Mouse (Mus musculus) cortical plate, adult 2 months (tissue): ENCODE data around the gene Gm9736. TPM values are rescaled to one million over a fixed set of nuclear protein-coding genes. Genes with fewer than 3 reads are reported as not detected.
"Not testable (repeated sequence)": the region's sequence is repeated elsewhere in the genome, so short reads cannot be mapped to it uniquely, and the experiment has no call there.

Source experiments
- H3K27ac ChIP-seq: fragments of 200-500 bp; 2 replicates; pipeline ENCODE4 v1.5.1; 2012; ENCODE audit warnings: low read length, control low read depth, inconsistent platforms; ENCODE audit not compliant: insufficient read depth
- H3K4me1 ChIP-seq: fragments of 200-500 bp; 2 replicates; pipeline ENCODE4 v1.6.1; 2011; ENCODE audit warnings: low read length; ENCODE audit not compliant: control insufficient read depth, insufficient read depth
- H3K4me3 ChIP-seq: fragments of 200-500 bp; 2 replicates; pipeline ENCODE4 v1.5.1; 2011; ENCODE audit warnings: mild to moderate bottlenecking, low read length, control low read depth; ENCODE audit not compliant: insufficient read depth
- CTCF ChIP-seq: fragments of 200-500 bp; IDR thresholded peaks from 2 replicates; pipeline ENCODE4 v1.5.1; 2011; ENCODE audit warnings: mild to moderate bottlenecking, control low read depth, low read length; ENCODE audit not compliant: insufficient read depth; ENCODE audit errors: extremely low read depth
- POLR2A ChIP-seq: fragments of 200-500 bp; IDR thresholded peaks from 2 replicates; pipeline ENCODE4 v1.6.1; 2011; ENCODE audit warnings: mild to moderate bottlenecking, low read length, control low read depth; ENCODE audit not compliant: insufficient read depth; ENCODE audit errors: extremely low read depth
- polyA plus RNA-seq: library from polyadenylated mRNA; depleted of rRNA; stranded (reverse); fragments of >200 nt; gene quantifications from 2 replicates; pipeline ENCODE4 v1.2.3, GENCODE M21; 2012

Gm9736 gene
- polyA plus RNA-seq, 1 experiment = not detected

- no peaks in the 10 kb centered on the region for H3K4me1 ChIP-seq
- H3K27ac ChIP-seq = no peak overlapping the region; the same call in 1 of the 2 replicates
- TF ChIP-seq POLR2A (no peak), CTCF (no peak)
- no peak overlapping the region for H3K4me3 ChIP-seq
These were observed 18.6 kb upstream of the Gm9736 start for GRCm38 (mm10) chr10:77769727-77770126.

- H3K4me3 ChIP-seq, H3K4me1 ChIP-seq: not testable (repeated sequence)
These were observed 8.4 kb upstream of the Gm9736 start, which contains the start of gene Gm3233 for GRCm38 (mm10) chr10:77759582-77759981. Gene Gm3233, minus strand, starts transcription at chr10:77759682.

GRCm38 (mm10) chr10:77753448-77753847 lies 2.3 kb upstream of the Gm9736 start:
- Histone ChIP-seq H3K4me1 (no peaks in the 10 kb centered on the region), H3K27ac (no peak overlapping the region), H3K4me3 (no peak overlapping the region)
- no peak for TF ChIP-seq CTCF
- TF ChIP-seq POLR2A = no peak

More at GRCm38 (mm10) chr10:77759582-77759981, 8.4 kb upstream of the Gm9736 start, which contains the start of gene Gm3233:
- not testable (repeated sequence) for H3K27ac ChIP-seq

GRCm38 (mm10) chr10:77752312-77752711 lies 1.2 kb upstream of the Gm9736 start:
- not testable (repeated sequence) for H3K4me3 ChIP-seq, H3K4me1 ChIP-seq, H3K27ac ChIP-seq

- not testable (repeated sequence) for H3K4me3 ChIP-seq, H3K27ac ChIP-seq, H3K4me1 ChIP-seq
These were observed 468 bp downstream of the Gm9736 start for GRCm38 (mm10) chr10:77750686-77751085.

GRCm38 (mm10) chr10:77741924-77742688 lies 9.0 kb downstream of the Gm9736 start, which contains the start of gene Gm18596:
Gene Gm18596, minus strand, starts transcription at chr10:77742638.
- not testable (repeated sequence) for H3K27ac ChIP-seq, H3K4me3 ChIP-seq, H3K4me1 ChIP-seq

GRCm38 (mm10) chr10:77738929-77739328 lies 12.2 kb downstream of the Gm9736 start:
- no peak for TF ChIP-seq POLR2A
- no peak for TF ChIP-seq CTCF
- no peaks in the 10 kb centered on the region for H3K4me1 ChIP-seq
- H3K4me3 ChIP-seq = no peak overlapping the region
- no peak overlapping the region for H3K27ac ChIP-seq

GRCm38 (mm10) chr10:77735928-77736327 lies 15.2 kb downstream of the Gm9736 start:
- H3K27ac ChIP-seq = no peak overlapping the region
- H3K4me3 ChIP-seq = no peak overlapping the region
- TF ChIP-seq CTCF (no peak), POLR2A (no peak)
- no peaks in the 10 kb centered on the region for H3K4me1 ChIP-seq

GRCm38 (mm10) chr10:77729241-77729640 lies 21.9 kb downstream of the Gm9736 start:
- Histone ChIP-seq H3K4me1 (no peaks in the 10 kb centered on the region), H3K4me3 (no peak overlapping the region), H3K27ac (no peak overlapping the region)
- TF ChIP-seq POLR2A = no peak
- TF ChIP-seq CTCF = peak; percentile 22

GRCm38 (mm10) chr10:77728280-77728679 lies 22.9 kb downstream of the Gm9736 start:
- Histone ChIP-seq H3K4me3 (no peak overlapping the region), H3K27ac (no peak overlapping the region), H3K4me1 (no peaks in the 10 kb centered on the region)
- TF ChIP-seq CTCF (0 out of 2 replicates have a peak, but pooled peaks have one; percentile 19), POLR2A (no peak)

GRCm38 (mm10) chr10:77726186-77726585 lies 25.0 kb downstream of the Gm9736 start, which contains the start of gene Gm10100:
Gene Gm10100, plus strand, starts transcription at chr10:77726486.
- Histone ChIP-seq H3K27ac (no peak within 1 kb of the TSS), H3K4me3 (no peak within 1 kb of the TSS), H3K4me1 (no peaks in the 10 kb centered on the region)
- TF ChIP-seq CTCF (no peak), POLR2A (no peak)
